Mouse (Mus musculus): ENCODE measurements at regions not wholly inside any gene's neighbourhood (a gene's known extent, or its start where the extent isn't known, plus 50 kb on each side); places are given as distances from the start of the nearest gene placed in this dataset.

DNA sequence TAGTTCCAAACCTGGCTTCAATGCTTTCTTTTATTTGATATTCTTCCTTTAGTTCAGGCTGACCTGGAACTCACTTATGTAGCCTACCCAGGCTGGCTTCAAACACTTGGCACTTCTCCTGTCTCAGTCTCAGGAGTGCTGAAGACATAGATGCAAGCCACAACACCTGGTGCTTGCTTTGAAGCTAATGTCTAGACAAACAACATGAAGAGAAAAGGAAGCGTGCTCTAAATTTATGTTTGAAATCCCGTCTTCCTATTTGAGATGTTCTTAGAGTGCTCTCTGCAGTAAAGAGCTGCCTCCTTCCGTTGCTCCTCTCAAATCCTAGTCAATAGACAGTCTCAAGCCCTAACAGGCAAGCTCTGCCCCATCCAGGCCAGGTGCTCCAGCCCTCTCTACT is 68.5 kb downstream of the Enc1 start:
- TF ChIP-seq CTCF (IDR thresholded peaks at IDR 0.05 in 2 of 3, conservative IDR thresholded peaks at IDR 0.05 in 1 of 3; ENCODE audit: control insufficient read depth in 1 of 3, insufficient read depth in 1 of 3, low read depth in 2 of 3, low read length in 3 of 3, poor library complexity in 1 of 3, severe bottlenecking in 1 of 3): no peak
- no peak for TF ChIP-seq POLR2AphosphoS2 (IDR thresholded peaks at IDR 0.05; ENCODE audit: low read length)
- TF ChIP-seq JUND (IDR thresholded peaks at IDR 0.05; ENCODE audit: low read depth, low read length): no peak
- TF ChIP-seq NRF1 (IDR thresholded peaks at IDR 0.05; ENCODE audit: insufficient read depth, low read depth, low read length, poor library complexity, severe bottlenecking): no peak
- no peak for TF ChIP-seq MAFK (IDR thresholded peaks at IDR 0.05; ENCODE audit: borderline replicate concordance, low read depth, low read length)
- no peak for TF ChIP-seq TCF12 (IDR thresholded peaks at IDR 0.05; ENCODE audit: low read depth, low read length)
- TF ChIP-seq ZKSCAN1 (IDR thresholded peaks at IDR 0.05; ENCODE audit: low read depth, low read length): no peak
- no peak for TF ChIP-seq ZC3H11A (IDR thresholded peaks at IDR 0.05; ENCODE audit: low read depth, low read length)
- TF ChIP-seq POLR2A (IDR thresholded peaks at IDR 0.05; ENCODE audit: control insufficient read depth in 1 of 2, insufficient read depth in 1 of 2, low read depth in 1 of 2, low read length in 2 of 2, poor library complexity in 1 of 2): no peak
- no peak for TF ChIP-seq EP300 (IDR thresholded peaks at IDR 0.05; ENCODE audit: low read depth in 1 of 2, low read length in 2 of 2)

Measured in MEL (cell line).